Comparison of ENCODE assay signal across 8 mouse cellular contexts in the genomic region with DNA sequence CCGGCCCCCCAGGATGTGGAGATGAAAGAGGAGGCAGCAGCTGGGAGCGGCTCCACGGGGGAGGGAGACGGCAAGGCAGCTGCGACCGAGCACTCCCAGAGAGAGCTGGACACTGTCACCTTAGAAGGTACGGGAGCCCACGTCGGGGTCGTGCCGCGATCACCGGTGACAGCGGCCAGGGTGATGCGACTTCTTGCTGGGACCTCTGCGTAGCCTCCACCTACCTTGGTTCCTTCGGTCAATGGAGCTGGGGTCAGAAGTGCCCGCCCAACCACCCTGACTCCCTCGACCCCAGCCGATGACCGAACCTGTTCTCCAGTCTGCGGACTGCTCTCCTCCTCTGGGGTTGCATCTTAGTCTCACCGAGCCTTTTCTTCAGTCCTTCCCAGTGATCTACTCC. TPM values are rescaled to one million over a fixed set of nuclear protein-coding genes. Genes with fewer than 3 reads are reported as not detected.
A peak's percentile ranks its signal among the peaks of the same experiment; 100 is the strongest.
DNase-seq lines count a peak whose midpoint lies in the region; ATAC-seq and TF ChIP-seq lines count a peak whose summit lies in the region.

No protein-coding gene starts in this region.

- peaks cover 15% of the 10 kb centered on the region for H3K4me1 ChIP-seq in lung, embryonic 15.5 days
- peaks cover 9% of the 10 kb centered on the region for H3K4me1 ChIP-seq in embryonic facial prominence, embryonic 12.5 days
- H3K4me1 ChIP-seq in limb, embryonic 10.5 days: peaks cover 14% of the 10 kb centered on the region
- H3K4me1 ChIP-seq in olfactory bulb, adult 2 months (ENCODE audit: control insufficient read depth, insufficient read depth, low read length): peaks cover 2% of the 10 kb centered on the region; the same call in 1 of the 2 replicates

- TF ChIP-seq CTCF in olfactory bulb, adult 2 months (IDR thresholded peaks at IDR 0.05; ENCODE audit: insufficient read depth, low read depth, low read length): no peak

- H3K4me3 ChIP-seq in lung, embryonic 15.5 days: peak overlapping the region; percentile 92
- peak overlapping the region; percentile 99 for H3K4me3 ChIP-seq in embryonic facial prominence, embryonic 12.5 days
- H3K4me3 ChIP-seq in limb, embryonic 10.5 days: peak overlapping the region; percentile 100
- H3K4me3 ChIP-seq in olfactory bulb, adult 2 months (ENCODE audit: insufficient read depth, low read depth, low read length): peak overlapping the region; percentile 98

- H3K9me3 ChIP-seq in lung, embryonic 15.5 days: no peaks in the 10 kb centered on the region
- H3K9me3 ChIP-seq in embryonic facial prominence, embryonic 12.5 days: no peaks in the 10 kb centered on the region
- no peaks in the 10 kb centered on the region for H3K9me3 ChIP-seq in limb, embryonic 10.5 days (replicated peaks)

- peak overlapping the region; percentile 74 for H3K27ac ChIP-seq in lung, embryonic 15.5 days
- H3K27ac ChIP-seq in embryonic facial prominence, embryonic 12.5 days: peak overlapping the region; percentile 37; the same call in 1 of the 2 replicates
- H3K27ac ChIP-seq in limb, embryonic 10.5 days: peak overlapping the region; percentile 95
- peak overlapping the region; percentile 47 for H3K27ac ChIP-seq in olfactory bulb, adult 2 months (ENCODE audit: insufficient read depth, low read depth, low read length)

- under 1% methylated on average over 23 of the region's 23 CpGs for WGBS in lung, embryonic 15.5 days
- under 1% methylated on average over 23 of the region's 23 CpGs for WGBS in embryonic facial prominence, embryonic 12.5 days
- under 1% methylated on average over 23 of the region's 23 CpGs for WGBS in limb, embryonic 10.5 days
- WGBS in olfactory bulb, adult 2 months: 0% methylated on average over 23 of the region's 23 CpGs

- ATAC-seq in lung, embryonic 15.5 days (ENCODE audit: borderline replicate concordance, extremely low read depth, low FRiP score, low TSS enrichment): peak; percentile 37
- peak; percentile 38; the same call in 1 of the 2 replicates for ATAC-seq in embryonic facial prominence, embryonic 12.5 days (ENCODE audit: insufficient number of reproducible peaks, insufficient read depth, low FRiP score, low TSS enrichment)

- H3K9ac ChIP-seq in lung, embryonic 15.5 days: peak overlapping the region; percentile 96
- H3K9ac ChIP-seq in embryonic facial prominence, embryonic 12.5 days: peak overlapping the region; percentile 99

- DNase-seq in lung, postnatal 25 days (ENCODE audit: low spot score): no peak
- no peak for DNase-seq in limb, embryonic 10.5 days (ENCODE audit: low spot score)
- no peak for DNase-seq in adrenal gland, adult 2 months
- DNase-seq in thymus, postnatal 36 days: no peak
- DNase-seq in left cerebral cortex, adult 18-20 months (ENCODE audit: low spot score in 2 of 2): no peak

- peaks cover 29% of the 10 kb centered on the region for H3K36me3 ChIP-seq in lung, embryonic 15.5 days
- H3K36me3 ChIP-seq in embryonic facial prominence, embryonic 12.5 days: peaks cover 27% of the 10 kb centered on the region
- H3K36me3 ChIP-seq in limb, embryonic 10.5 days: peaks cover 34% of the 10 kb centered on the region

- H3K4me2 ChIP-seq in lung, embryonic 15.5 days: peak overlapping the region; percentile 82
- H3K4me2 ChIP-seq in embryonic facial prominence, embryonic 12.5 days (replicated peaks): peak overlapping the region; percentile 83

- no peaks in the 10 kb centered on the region for H3K27me3 ChIP-seq in lung, embryonic 15.5 days
- no peaks in the 10 kb centered on the region for H3K27me3 ChIP-seq in embryonic facial prominence, embryonic 12.5 days
- no peaks in the 10 kb centered on the region for H3K27me3 ChIP-seq in limb, embryonic 10.5 days (ENCODE audit: low read depth, poor library complexity, severe bottlenecking)

- no peak for TF ChIP-seq POLR2A in olfactory bulb, adult 2 months (IDR thresholded peaks at IDR 0.05; ENCODE audit: insufficient read depth, low read depth, low read length)

RNA-seq across cellular contexts. Expression of gene Psmd3, which starts 0.5 kb away (rescaled TPM):
- 211 and 214 TPM in 2 replicates for polyA plus RNA-seq in lung, embryonic 15.5 days (2015; fragmentation: Nextera tagmentation; extraction: Ambion mirVana)
- polyA plus RNA-seq in embryonic facial prominence, embryonic 12.5 days (2016; fragmentation: Nextera tagmentation; extraction: Ambion mirVana): 246 and 248 TPM in 2 replicates
- polyA plus RNA-seq in limb, embryonic 10.5 days (2016; fragmentation: Nextera tagmentation; extraction: Ambion mirVana): 284 and 303 TPM in 2 replicates
- polyA plus RNA-seq in olfactory bulb, adult 2 months (2012; ENCODE audit: insufficient read depth, insufficient read length, low replicate concordance, missing spikeins): not detected in 2 replicates
- 100 to 1,000 TPM; 128 to 130 TPM for total RNA-seq in adrenal gland, adult 2 months (2021)
- 177 and 195 TPM in 2 replicates for polyA plus RNA-seq in adrenal gland, adult 2 months (2012; rRNA removed)
- 100 to 1,000 TPM; 135 to 138 TPM for total RNA-seq in left cerebral cortex, adult 18-20 months (2021)

RNA-seq across cellular contexts. Expression of gene Csf3, which starts 18.3 kb away (rescaled TPM):
- polyA plus RNA-seq in lung, embryonic 15.5 days (2015; fragmentation: Nextera tagmentation; extraction: Ambion mirVana): not detected in 2 replicates
- not detected in 2 replicates for polyA plus RNA-seq in embryonic facial prominence, embryonic 12.5 days (2016; fragmentation: Nextera tagmentation; extraction: Ambion mirVana)
- polyA plus RNA-seq in limb, embryonic 10.5 days (2016; fragmentation: Nextera tagmentation; extraction: Ambion mirVana): not detected in 2 replicates
- polyA plus RNA-seq in olfactory bulb, adult 2 months (2012; ENCODE audit: insufficient read depth, insufficient read length, low replicate concordance, missing spikeins): not detected in 2 replicates
- not detected for total RNA-seq in adrenal gland, adult 2 months (2021)
- 0.26 TPM in 1 of 2 replicates, not detected in the other for polyA plus RNA-seq in adrenal gland, adult 2 months (2012; rRNA removed)
- total RNA-seq in left cerebral cortex, adult 18-20 months (2021): not detected

RNA-seq across cellular contexts. Expression of gene Gsdma, which starts 18.7 kb away (rescaled TPM):
- polyA plus RNA-seq in lung, embryonic 15.5 days (2015; fragmentation: Nextera tagmentation; extraction: Ambion mirVana): 0.06 TPM in 1 of 2 replicates, not detected in the other
- 0.05 TPM in 1 of 2 replicates, not detected in the other for polyA plus RNA-seq in embryonic facial prominence, embryonic 12.5 days (2016; fragmentation: Nextera tagmentation; extraction: Ambion mirVana)
- polyA plus RNA-seq in limb, embryonic 10.5 days (2016; fragmentation: Nextera tagmentation; extraction: Ambion mirVana): 0.05 TPM in 1 of 2 replicates, not detected in the other
- not detected in 2 replicates for polyA plus RNA-seq in olfactory bulb, adult 2 months (2012; ENCODE audit: insufficient read depth, insufficient read length, low replicate concordance, missing spikeins)
- not detected for total RNA-seq in adrenal gland, adult 2 months (2021)
- not detected in 2 replicates for polyA plus RNA-seq in adrenal gland, adult 2 months (2012; rRNA removed)
- total RNA-seq in left cerebral cortex, adult 18-20 months (2021): under 1 TPM in 1 of 2 experiments, not detected in 1; 0.14 TPM

RNA-seq across cellular contexts. Expression of gene Gsdma2, which starts 36.3 kb away (rescaled TPM):
- not detected in 2 replicates for polyA plus RNA-seq in lung, embryonic 15.5 days (2015; fragmentation: Nextera tagmentation; extraction: Ambion mirVana)
- polyA plus RNA-seq in embryonic facial prominence, embryonic 12.5 days (2016; fragmentation: Nextera tagmentation; extraction: Ambion mirVana): not detected in 2 replicates
- polyA plus RNA-seq in limb, embryonic 10.5 days (2016; fragmentation: Nextera tagmentation; extraction: Ambion mirVana): not detected in 2 replicates
- polyA plus RNA-seq in olfactory bulb, adult 2 months (2012; ENCODE audit: insufficient read depth, insufficient read length, low replicate concordance, missing spikeins): not detected in 2 replicates
- total RNA-seq in adrenal gland, adult 2 months (2021): under 1 TPM; 0.35 to 0.69 TPM
- 0.12 TPM in 2 replicates for polyA plus RNA-seq in adrenal gland, adult 2 months (2012; rRNA removed)
- total RNA-seq in left cerebral cortex, adult 18-20 months (2021): not detected

RNA-seq across cellular contexts. Expression of gene Med24, which starts 46.4 kb away (rescaled TPM):
- polyA plus RNA-seq in lung, embryonic 15.5 days (2015; fragmentation: Nextera tagmentation; extraction: Ambion mirVana): 51.9 and 53.0 TPM in 2 replicates
- polyA plus RNA-seq in embryonic facial prominence, embryonic 12.5 days (2016; fragmentation: Nextera tagmentation; extraction: Ambion mirVana): 70.4 and 73.6 TPM in 2 replicates
- polyA plus RNA-seq in limb, embryonic 10.5 days (2016; fragmentation: Nextera tagmentation; extraction: Ambion mirVana): 77.3 and 82.6 TPM in 2 replicates
- not detected in 2 replicates for polyA plus RNA-seq in olfactory bulb, adult 2 months (2012; ENCODE audit: insufficient read depth, insufficient read length, low replicate concordance, missing spikeins)
- 10 to 100 TPM; 45.3 to 55.1 TPM for total RNA-seq in adrenal gland, adult 2 months (2021)
- polyA plus RNA-seq in adrenal gland, adult 2 months (2012; rRNA removed): 74.3 and 99.6 TPM in 2 replicates
- 100 to 1,000 TPM; 108 to 127 TPM for total RNA-seq in left cerebral cortex, adult 18-20 months (2021)

Comparison
In these comparisons a context has a peak if more than half of its experiments do, and no peak if none do; other contexts are left out.
1. H3K27ac ChIP-seq: peak in every context shown above with its lines; median percentile 95 in limb, embryonic 10.5 days; 74 in lung, embryonic 15.5 days; 47 in olfactory bulb, adult 2 months; 37 in embryonic facial prominence, embryonic 12.5 days.
2. RNA of gene Psmd3, which starts 0.5 kb away (polyA plus RNA-seq): 284 to 303 TPM in limb, embryonic 10.5 days, 246 to 248 TPM in embryonic facial prominence, embryonic 12.5 days, 211 to 214 TPM in lung, embryonic 15.5 days and 177 to 195 TPM in adrenal gland, adult 2 months; not detected in olfactory bulb, adult 2 months; every median in the first group is over 100 times any median in the second.
3. Peak in every context shown above with its lines, with median percentiles within 50 percentile points of each other: H3K4me3 ChIP-seq.